Mouse (Mus musculus): ENCODE results near the gene Col2a1.

DNA sequence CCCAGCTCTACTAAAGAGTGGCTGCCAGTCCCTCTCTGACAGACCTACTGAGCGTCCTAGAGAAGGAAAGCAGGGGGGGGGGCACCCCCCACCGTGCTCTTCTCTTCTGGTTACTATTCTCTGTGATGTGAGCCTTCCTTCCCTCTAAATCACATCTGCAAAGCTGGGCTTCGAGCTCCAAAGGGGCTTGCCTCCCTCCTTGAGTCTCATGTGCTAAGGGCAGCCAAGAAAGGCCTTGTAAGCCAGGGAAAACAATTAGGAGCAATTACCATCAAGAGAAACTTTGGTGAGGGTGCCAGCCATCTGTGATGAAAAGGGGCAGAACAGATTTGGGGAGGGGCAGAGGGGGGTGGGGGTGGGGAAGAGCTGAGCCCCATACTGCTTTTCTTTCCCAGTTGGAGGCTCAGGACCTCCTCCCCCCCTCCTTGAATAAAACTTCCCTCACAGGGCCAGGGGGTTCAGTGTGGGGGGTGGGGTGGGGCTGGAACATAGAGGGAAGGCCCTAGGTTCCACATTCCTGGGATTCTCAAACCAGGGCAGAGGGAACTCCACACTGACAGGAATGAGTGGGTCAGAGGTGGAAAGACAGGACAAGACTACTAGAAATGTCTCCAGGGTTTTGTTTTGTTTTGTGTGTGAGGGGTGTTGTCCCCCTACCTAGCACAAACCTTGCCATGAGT lies 30.7 kb upstream of the Col2a1 start:
- TF ChIP-seq POLR2A (IDR thresholded peaks at IDR 0.05; ENCODE audit: borderline replicate concordance, low read depth, low read length) (no peak), CTCF (IDR thresholded peaks at IDR 0.05; ENCODE audit: low read depth, low read length) (no peak)

Measured in bone marrow macrophage, adult 2 months (primary cell).